Mouse (Mus musculus): ENCODE measurements around the gene Gsg1l.

DNA sequence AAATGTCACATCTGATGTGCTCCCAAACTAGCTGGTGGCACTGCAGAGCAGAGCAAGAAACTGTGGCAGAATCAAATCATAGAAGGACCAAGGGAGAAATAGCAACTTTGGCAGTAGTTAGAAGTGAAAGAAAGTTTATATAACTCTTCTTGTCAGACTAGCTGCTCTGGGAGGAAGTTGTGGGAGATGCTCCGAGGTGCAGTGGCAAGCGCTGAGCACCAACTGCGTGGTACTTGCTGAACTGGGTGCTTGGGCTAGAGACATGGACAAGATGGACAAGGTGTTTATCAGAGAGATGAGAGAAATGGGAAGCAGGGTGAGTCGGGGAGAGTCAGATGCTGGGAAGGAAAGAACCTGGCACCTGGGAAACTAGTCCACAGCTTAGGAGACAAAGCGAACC, 194.4 kb downstream of the Gsg1l start:
- no peak for TF ChIP-seq CTCF (IDR thresholded peaks at IDR 0.05; ENCODE audit: low read depth, low read length)
- no peak for TF ChIP-seq GATA1 (IDR thresholded peaks at IDR 0.05; ENCODE audit: borderline replicate concordance, low read length)
- TF ChIP-seq POLR2AphosphoS5 (IDR thresholded peaks at IDR 0.05; ENCODE audit: insufficient replicate concordance, low read depth, low read length) = no peak
